Mouse (Mus musculus): ENCODE measurements around the gene Cog4. TPM values are rescaled to one million over a fixed set of nuclear protein-coding genes. Genes with fewer than 3 reads are reported as not detected.

Gene Cog4
- 66.0 and 72.3 TPM in 2 replicates for polyA plus RNA-seq (2014; fragmentation: Nextera tagmentation; extraction: Ambion mirVana)

DNA sequence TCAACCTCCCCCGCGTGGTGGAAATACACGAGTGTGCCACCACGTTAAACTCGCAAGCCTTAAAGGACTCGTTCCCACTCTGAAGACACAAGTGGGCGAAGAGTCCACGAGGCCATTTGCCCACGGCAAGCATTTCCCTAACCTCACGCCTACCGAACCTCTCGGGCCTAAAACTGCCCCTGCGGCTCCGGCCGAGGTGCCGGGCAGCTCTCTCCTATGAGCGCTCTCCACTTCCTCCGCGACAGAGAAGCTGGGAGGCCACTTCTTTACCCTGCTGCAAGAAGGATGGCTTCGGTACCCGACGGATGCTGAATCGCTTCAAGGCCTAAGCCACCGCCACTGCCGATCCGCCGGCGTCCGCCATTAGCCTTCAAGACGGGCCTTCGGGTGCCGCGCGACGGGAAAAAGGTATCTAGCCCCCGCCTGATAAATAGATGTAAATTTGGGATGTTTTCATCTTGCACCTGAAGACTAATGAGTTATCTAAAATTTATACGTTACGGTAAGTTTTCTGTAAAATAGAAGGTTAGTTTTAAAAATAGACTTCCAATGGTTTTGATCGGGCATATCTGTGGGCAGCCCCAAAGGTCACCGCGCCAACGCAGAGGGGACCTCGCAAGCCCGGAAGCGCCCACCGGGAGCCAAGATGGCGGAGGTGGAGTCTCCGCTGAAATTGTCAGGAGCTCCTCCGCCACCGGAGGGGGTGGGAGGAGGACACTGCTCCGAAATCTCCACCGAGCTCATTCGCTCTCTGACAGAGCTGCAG lies at the start of gene Cog4, which contains the start of gene Sf3b3:
Cog4 (plus strand) TSS at position 196 of the 766 bp plus-strand sequence.
Sf3b3 (minus strand) TSS at position 383 of the 766 bp plus-strand sequence.
- peaks cover 55% of the 10 kb centered on the region for H3K36me3 ChIP-seq (ENCODE audit: control insufficient read depth, insufficient read depth, low read length)
- DNase-seq (ENCODE audit: low spot score), result peak; percentile 93

DNA sequence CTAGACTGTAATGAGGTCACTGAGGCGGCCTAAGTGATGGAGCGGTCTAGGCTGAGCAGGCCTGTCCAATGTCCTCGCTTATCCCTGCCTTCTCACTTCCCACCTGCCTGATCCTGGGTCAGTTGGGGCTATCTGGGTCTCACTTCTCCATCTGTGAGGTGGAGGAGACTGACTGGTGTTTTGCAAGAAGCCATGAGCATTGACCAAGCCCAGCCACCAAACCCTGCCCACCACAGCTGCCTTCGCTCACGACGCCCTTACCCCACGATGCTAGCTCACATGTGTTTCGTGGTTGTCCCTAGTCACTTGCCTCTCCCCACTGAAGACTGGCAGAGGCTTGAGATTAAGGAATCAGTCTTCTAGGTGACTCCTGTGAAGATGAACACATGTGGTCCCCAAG lies 49.3 kb upstream of the Cog4 start:
- H3K9ac ChIP-seq (ENCODE audit: low read length), result no peak overlapping the region
- no peaks in the 10 kb centered on the region for H3K27me3 ChIP-seq (replicated peaks; ENCODE audit: control insufficient read depth, insufficient read depth, low read length)
- no peak overlapping the region for H3K4me2 ChIP-seq (ENCODE audit: low read length)
- peaks cover 9% of the 10 kb centered on the region for H3K4me1 ChIP-seq (replicated peaks; ENCODE audit: control insufficient read depth, insufficient read depth, low read length)
- no peak overlapping the region for H3K4me3 ChIP-seq (ENCODE audit: low read depth, low read length)
- H3K36me3 ChIP-seq (ENCODE audit: control insufficient read depth, insufficient read depth, low read length), result no peaks in the 10 kb centered on the region
- no peak overlapping the region for H3K27ac ChIP-seq (ENCODE audit: low read depth)
- peaks cover 9% of the 10 kb centered on the region for H3K9me3 ChIP-seq (ENCODE audit: control insufficient read depth, low read length)
- ATAC-seq (replicated peaks; ENCODE audit: low FRiP score, low TSS enrichment, low read depth), result no peak
- DNase-seq (ENCODE audit: low spot score), result no peak
- WGBS, result 95% methylated on average over 8 of the region's 8 CpGs

More for the DNA sequence above, at the start of gene Cog4, which contains the start of gene Sf3b3:
- ATAC-seq (replicated peaks; ENCODE audit: low FRiP score, low TSS enrichment, low read depth), result peak; percentile 89
- H3K4me3 ChIP-seq (ENCODE audit: low read depth, low read length), result peak within 1 kb of the TSS; percentile 98
- peak within 1 kb of the TSS; percentile 93 for H3K4me2 ChIP-seq (ENCODE audit: low read length)
- H3K9ac ChIP-seq (ENCODE audit: low read length), result peak within 1 kb of the TSS; percentile 98
- H3K27ac ChIP-seq (ENCODE audit: low read depth), result peak within 1 kb of the TSS; percentile 92
- no peaks in the 10 kb centered on the region for H3K9me3 ChIP-seq (ENCODE audit: control insufficient read depth, low read length)
- peaks cover 20% of the 10 kb centered on the region for H3K4me1 ChIP-seq (replicated peaks; ENCODE audit: control insufficient read depth, insufficient read depth, low read length)
- 2% methylated on average over 53 of the region's 53 CpGs for WGBS
- H3K27me3 ChIP-seq (replicated peaks; ENCODE audit: control insufficient read depth, insufficient read depth, low read length), result no peaks in the 10 kb centered on the region

DNA sequence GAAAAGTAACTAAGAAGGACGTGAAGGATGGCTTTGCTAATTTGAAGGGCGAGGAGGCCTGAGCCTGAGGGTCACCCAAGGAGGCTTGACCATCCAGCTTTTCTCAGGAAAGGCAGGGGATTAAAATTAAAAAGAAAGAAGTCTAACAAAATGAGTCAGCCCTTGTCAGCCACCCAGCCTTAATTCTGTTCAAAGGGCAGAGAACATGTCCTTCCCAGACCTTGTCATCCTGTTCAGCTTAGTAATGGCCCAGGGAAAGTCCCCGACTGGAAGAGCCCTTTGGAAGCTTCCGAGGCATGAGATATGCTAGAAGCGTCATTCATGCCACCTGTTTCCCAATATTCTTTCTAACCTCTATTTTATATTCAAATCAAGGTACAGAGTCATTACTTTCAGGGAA lies 43.4 kb upstream of the Cog4 start:
- Histone ChIP-seq H3K9ac (ENCODE audit: low read length) (no peak overlapping the region), H3K27me3 (replicated peaks; ENCODE audit: control insufficient read depth, insufficient read depth, low read length) (no peaks in the 10 kb centered on the region), H3K4me2 (ENCODE audit: low read length) (no peak overlapping the region), H3K27ac (ENCODE audit: low read depth) (no peak overlapping the region), H3K4me3 (ENCODE audit: low read depth, low read length) (no peak overlapping the region), H3K4me1 (replicated peaks; ENCODE audit: control insufficient read depth, insufficient read depth, low read length) (no peaks in the 10 kb centered on the region), H3K9me3 (ENCODE audit: control insufficient read depth, low read length) (no peaks in the 10 kb centered on the region), H3K36me3 (ENCODE audit: control insufficient read depth, insufficient read depth, low read length) (no peaks in the 10 kb centered on the region)
- 88% methylated on average over 5 of the region's 5 CpGs for WGBS
- no peak for DNase-seq (ENCODE audit: low spot score)
- no peak for ATAC-seq (replicated peaks; ENCODE audit: low FRiP score, low TSS enrichment, low read depth)

DNA sequence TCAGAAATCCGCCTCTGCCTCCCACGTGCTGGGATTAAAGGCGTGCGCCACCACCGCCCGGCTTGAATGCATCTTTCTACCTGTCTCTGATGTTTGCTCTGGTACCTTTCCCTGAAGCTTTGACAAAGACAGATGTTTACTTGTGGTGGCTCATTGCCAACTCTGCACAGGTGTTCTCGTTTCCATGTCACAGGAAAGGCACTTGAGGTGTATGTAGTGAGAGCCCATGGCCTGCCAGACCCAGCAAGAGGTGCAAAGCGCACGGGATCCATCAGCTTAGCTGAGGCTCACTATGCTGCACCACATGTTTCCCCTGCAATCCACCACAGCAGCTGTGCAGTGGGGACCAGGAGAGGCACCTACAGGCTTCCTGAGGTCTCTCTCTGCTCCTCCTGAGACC lies 42.5 kb upstream of the Cog4 start:
- Histone ChIP-seq H3K4me2 (ENCODE audit: low read length) (no peak overlapping the region), H3K9me3 (ENCODE audit: control insufficient read depth, low read length) (no peaks in the 10 kb centered on the region), H3K9ac (ENCODE audit: low read length) (no peak overlapping the region), H3K36me3 (ENCODE audit: control insufficient read depth, insufficient read depth, low read length) (peaks cover 4% of the 10 kb centered on the region), H3K27ac (ENCODE audit: low read depth) (no peak overlapping the region), H3K4me3 (ENCODE audit: low read depth, low read length) (no peak overlapping the region), H3K27me3 (replicated peaks; ENCODE audit: control insufficient read depth, insufficient read depth, low read length) (no peaks in the 10 kb centered on the region), H3K4me1 (replicated peaks; ENCODE audit: control insufficient read depth, insufficient read depth, low read length) (0 out of 2 replicates have a peak, but pooled peaks cover 5% of the 10 kb centered on the region)
- ATAC-seq (replicated peaks; ENCODE audit: low FRiP score, low TSS enrichment, low read depth) (no peak), DNase-seq (ENCODE audit: low spot score) (no peak)
- 83% methylated on average over 9 of the region's 9 CpGs for WGBS

DNA sequence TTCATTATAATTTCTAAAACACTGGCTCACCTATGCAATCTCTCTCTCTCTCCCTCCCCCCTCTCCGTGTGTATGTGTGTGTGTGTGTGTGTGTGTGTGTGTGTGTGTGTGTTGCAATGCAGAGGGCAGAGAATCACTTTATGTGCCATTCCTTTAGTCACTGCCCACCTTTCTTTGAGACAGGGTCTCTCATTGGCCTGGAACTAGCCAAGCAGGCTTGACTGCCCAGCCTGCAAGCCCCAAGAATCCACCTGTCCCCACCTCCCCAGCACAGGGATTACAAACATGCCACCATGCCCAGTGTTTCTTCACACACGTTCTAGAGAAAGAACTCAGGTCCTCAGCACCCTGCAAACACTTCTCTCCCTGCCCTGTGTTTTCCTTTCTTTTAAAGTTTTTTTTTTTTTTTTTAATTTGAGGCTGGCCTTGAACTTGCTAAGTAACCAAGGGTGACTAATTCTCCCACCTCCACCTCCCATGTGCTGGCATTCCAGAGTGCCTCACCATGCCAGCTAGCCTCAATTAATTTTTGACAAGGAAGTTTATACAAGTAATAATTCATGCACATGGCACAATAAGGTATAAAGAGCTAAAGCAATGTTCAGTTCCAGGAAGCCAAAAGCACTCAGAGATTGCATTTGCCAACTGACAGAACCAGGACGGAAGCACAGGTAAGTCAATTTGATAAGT lies 41.4 kb upstream of the Cog4 start:
- Histone ChIP-seq H3K4me2 (ENCODE audit: low read length) (peak overlapping the region; percentile 27; the same call in 1 of the 2 replicates), H3K36me3 (ENCODE audit: control insufficient read depth, insufficient read depth, low read length) (peaks cover 15% of the 10 kb centered on the region), H3K9me3 (ENCODE audit: control insufficient read depth, low read length) (no peaks in the 10 kb centered on the region), H3K9ac (ENCODE audit: low read length) (no peak overlapping the region), H3K4me3 (ENCODE audit: low read depth, low read length) (no peak overlapping the region), H3K27ac (ENCODE audit: low read depth) (0 out of 2 replicates have a peak overlapping the region, but pooled peaks have one; percentile 7), H3K4me1 (replicated peaks; ENCODE audit: control insufficient read depth, insufficient read depth, low read length) (0 out of 2 replicates have a peak, but pooled peaks cover 10% of the 10 kb centered on the region), H3K27me3 (replicated peaks; ENCODE audit: control insufficient read depth, insufficient read depth, low read length) (no peaks in the 10 kb centered on the region)
- ATAC-seq (replicated peaks; ENCODE audit: low FRiP score, low TSS enrichment, low read depth) (no peak), DNase-seq (ENCODE audit: low spot score) (no peak)
- WGBS, result 57% methylated on average over 3 of the region's 3 CpGs

DNA sequence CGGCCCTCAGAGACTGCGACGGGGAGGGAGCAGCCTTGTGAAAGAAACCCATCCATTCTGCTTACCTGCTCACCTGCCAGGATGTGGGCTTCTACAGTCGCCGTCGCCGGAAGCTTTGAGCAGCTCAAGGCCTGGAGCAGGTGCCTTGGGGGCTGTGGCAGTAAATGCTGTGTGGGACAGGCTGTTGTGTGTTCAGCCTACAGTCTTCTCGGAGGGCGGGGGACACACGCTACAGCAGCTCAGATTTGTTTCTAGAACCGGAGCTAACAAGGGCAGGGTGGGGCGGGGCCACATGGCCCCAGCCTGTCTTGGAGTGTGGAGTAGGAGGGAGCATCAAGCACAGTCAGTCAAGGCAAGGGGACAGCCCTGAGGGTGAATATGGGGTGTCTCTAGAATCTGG lies 40.7 kb upstream of the Cog4 start, which contains the start of gene Il34:
Il34 (minus strand) TSS at position 256 of the 400 bp plus-strand sequence.
- DNase-seq (ENCODE audit: low spot score) (no peak), ATAC-seq (replicated peaks; ENCODE audit: low FRiP score, low TSS enrichment, low read depth) (0 out of 2 replicates have a peak, but pooled peaks have one; percentile 45)
- 0 out of 2 replicates have a peak, but pooled peaks cover 10% of the 10 kb centered on the region for H3K4me1 ChIP-seq (replicated peaks; ENCODE audit: control insufficient read depth, insufficient read depth, low read length)
- H3K27me3 ChIP-seq (replicated peaks; ENCODE audit: control insufficient read depth, insufficient read depth, low read length), result no peaks in the 10 kb centered on the region
- H3K4me2 ChIP-seq (ENCODE audit: low read length), result peak within 1 kb of the TSS; percentile 27; the same call in 1 of the 2 replicates
- H3K9me3 ChIP-seq (ENCODE audit: control insufficient read depth, low read length), result no peaks in the 10 kb centered on the region
- peaks cover 22% of the 10 kb centered on the region for H3K36me3 ChIP-seq (ENCODE audit: control insufficient read depth, insufficient read depth, low read length)
- H3K9ac ChIP-seq (ENCODE audit: low read length), result no peak within 1 kb of the TSS
- WGBS, result 28% methylated on average over 12 of the region's 12 CpGs
- 0 out of 2 replicates have a peak within 1 kb of the TSS, but pooled peaks have one; percentile 7 for H3K27ac ChIP-seq (ENCODE audit: low read depth)
- 0 out of 2 replicates have a peak within 1 kb of the TSS, but pooled peaks have one; percentile 11 for H3K4me3 ChIP-seq (ENCODE audit: low read depth, low read length)

DNA sequence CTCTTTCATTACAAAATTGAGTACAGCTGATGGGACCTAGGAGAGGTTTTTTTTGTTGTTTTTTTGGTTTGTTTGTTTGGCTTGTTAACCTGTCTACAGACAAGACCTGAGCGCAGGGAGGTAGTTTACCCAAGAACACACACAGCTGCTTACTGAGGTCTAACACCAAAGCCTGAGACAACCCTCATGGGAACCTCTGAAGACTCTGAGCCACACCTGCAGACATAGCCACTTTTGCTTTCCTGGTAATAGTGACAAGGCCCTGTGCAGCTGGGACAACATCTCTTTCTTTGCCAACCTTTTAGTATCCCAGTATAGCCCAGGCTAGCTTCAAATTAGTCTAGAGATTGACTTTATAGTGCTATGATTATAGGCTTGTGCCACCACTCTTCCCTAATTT lies 40.3 kb upstream of the Cog4 start:
- ATAC-seq (replicated peaks; ENCODE audit: low FRiP score, low TSS enrichment, low read depth), result no peak
- WGBS, result 82% methylated on average over 1 of the region's 1 CpGs
- Histone ChIP-seq H3K27me3 (replicated peaks; ENCODE audit: control insufficient read depth, insufficient read depth, low read length) (no peaks in the 10 kb centered on the region), H3K9me3 (ENCODE audit: control insufficient read depth, low read length) (no peaks in the 10 kb centered on the region), H3K4me3 (ENCODE audit: low read depth, low read length) (no peak overlapping the region), H3K36me3 (ENCODE audit: control insufficient read depth, insufficient read depth, low read length) (peaks cover 27% of the 10 kb centered on the region), H3K9ac (ENCODE audit: low read length) (no peak overlapping the region), H3K4me2 (ENCODE audit: low read length) (no peak overlapping the region), H3K4me1 (replicated peaks; ENCODE audit: control insufficient read depth, insufficient read depth, low read length) (0 out of 2 replicates have a peak, but pooled peaks cover 10% of the 10 kb centered on the region), H3K27ac (ENCODE audit: low read depth) (no peak overlapping the region)
- no peak for DNase-seq (ENCODE audit: low spot score)
